Mouse (Mus musculus) heart, embryonic 16.5 days (tissue): Measurements from ENCODE around the gene Zswim3. TPM values are rescaled to one million over a fixed set of nuclear protein-coding genes. Genes with fewer than 3 reads are reported as not detected.

Experiments used
- ATAC-seq: fragments of 200-750 bp; cut with Nextera tagmentation; replicated peaks from 2 replicates; pipeline ENCODE4 v1.8.0; 2017; ENCODE audit warnings: moderate number of reproducible peaks; ENCODE audit not compliant: insufficient read depth, low FRiP score; ENCODE audit errors: extremely low read depth
- H3K27ac ChIP-seq: fragments of 300-500 bp; sonication (generic); 2 replicates; pipeline ENCODE4 v1.5.1; 2014; ENCODE audit warnings: mild to moderate bottlenecking, low read length, control low read depth, moderate library complexity
- H3K27me3 ChIP-seq: fragments of 300-500 bp; sonication (generic); 2 replicates; pipeline ENCODE4 v1.6.1; 2014; ENCODE audit warnings: low read length, mixed read lengths; ENCODE audit not compliant: control insufficient read depth, insufficient read depth
- H3K36me3 ChIP-seq: fragments of 300-500 bp; sonication (generic); 2 replicates; pipeline ENCODE4 v1.6.1; 2014; ENCODE audit not compliant: control insufficient read depth, insufficient read depth
- H3K4me1 ChIP-seq: fragments of 300-500 bp; sonication (generic); 2 replicates; pipeline ENCODE4 v1.6.1; 2014; ENCODE audit warnings: low read length, mixed read lengths; ENCODE audit not compliant: control insufficient read depth, insufficient read depth
- H3K4me2 ChIP-seq: fragments of 300-500 bp; sonication (generic); 2 replicates; pipeline ENCODE4 v1.6.1; 2014; ENCODE audit warnings: low read depth, mild to moderate bottlenecking, control low read depth, low read length
- H3K4me3 ChIP-seq: fragments of 300-500 bp; sonication (generic); 2 replicates; pipeline ENCODE4 v1.5.1; 2014; ENCODE audit warnings: mild to moderate bottlenecking, control low read depth, low read length
- H3K9ac ChIP-seq: fragments of 300-500 bp; sonication (generic); 2 replicates; pipeline ENCODE4 v1.6.1; 2014; ENCODE audit warnings: low read length, control low read depth
- H3K9me3 ChIP-seq: fragments of 300-500 bp; sonication (generic); replicated peaks from 2 replicates; pipeline ENCODE4 v1.6.1; 2016; ENCODE audit warnings: low read length; ENCODE audit not compliant: control insufficient read depth
- WGBS: fragments of 180-500 bp; shearing (Covaris S2); extraction: QIAGEN DNeasy Blood & Tissue Kit; methylation state at CpG from one replicate; pipeline ENCODE4 v1.1.7; 2014; 5-methylcytosine and 5-hydroxymethylcytosine counted together
- polyA plus RNA-seq: library from polyadenylated mRNA; unstranded; fragments of >200 nt; fragmentation: Nextera tagmentation; extraction: Ambion mirVana; gene quantifications from 2 replicates; pipeline ENCODE4 v1.2.1, GENCODE M21; 2015

The Zswim3 gene
- polyA plus RNA-seq, 1 experiment from 2014 or later: 6.4 TPM

GRCm38 (mm10) chr2:164827146-164827850, 22.4 kb downstream of the Zswim3 start:
- no peaks in the 10 kb centered on the region for H3K9me3 ChIP-seq
- no peaks in the 10 kb centered on the region for H3K27me3 ChIP-seq
- no peak overlapping the region for H3K9ac ChIP-seq
- no peak overlapping the region for H3K4me3 ChIP-seq
- H3K4me1 ChIP-seq: peaks cover 7% of the 10 kb centered on the region; the same call in 1 of the 2 replicates
- no peak overlapping the region for H3K27ac ChIP-seq
- 75% methylated on average over 16 of the region's 16 CpGs for WGBS
- ATAC-seq: no peak
- H3K36me3 ChIP-seq: peaks cover 25% of the 10 kb centered on the region
- H3K4me2 ChIP-seq: no peak overlapping the region

GRCm38 (mm10) chr2:164828437-164828836, 23.5 kb downstream of the Zswim3 start, which contains the start of gene Spata25:
TSS of gene Spata25 (minus strand) at chr2:164828537.
- no peaks in the 10 kb centered on the region for H3K27me3 ChIP-seq
- no peaks in the 10 kb centered on the region for H3K9me3 ChIP-seq
- peaks cover 25% of the 10 kb centered on the region for H3K36me3 ChIP-seq
- no peak for ATAC-seq
- no peak within 1 kb of the TSS for H3K27ac ChIP-seq
- H3K9ac ChIP-seq: no peak within 1 kb of the TSS
- no peak within 1 kb of the TSS for H3K4me3 ChIP-seq
- WGBS: 80% methylated on average over 6 of the region's 6 CpGs
- peaks cover 6% of the 10 kb centered on the region; the same call in 1 of the 2 replicates for H3K4me1 ChIP-seq
- H3K4me2 ChIP-seq: no peak within 1 kb of the TSS

- no peak overlapping the region for H3K4me2 ChIP-seq
- no peak for ATAC-seq
- no peaks in the 10 kb centered on the region for H3K27me3 ChIP-seq
- no peak overlapping the region for H3K4me3 ChIP-seq
- H3K4me1 ChIP-seq: peaks cover 3% of the 10 kb centered on the region
- WGBS: 97% methylated on average over 1 of the region's 1 CpGs
- H3K9me3 ChIP-seq: no peaks in the 10 kb centered on the region
- H3K9ac ChIP-seq: no peak overlapping the region
- H3K36me3 ChIP-seq: peaks cover 25% of the 10 kb centered on the region
- H3K27ac ChIP-seq: no peak overlapping the region
Observed at GRCm38 (mm10) chr2:164829090-164829489, 24.2 kb downstream of the Zswim3 start.

GRCm38 (mm10) chr2:164831029-164831428, 26.1 kb downstream of the Zswim3 start:
- Histone ChIP-seq H3K36me3 (peaks cover 15% of the 10 kb centered on the region), H3K27ac (no peak overlapping the region), H3K4me1 (peaks cover 15% of the 10 kb centered on the region), H3K4me3 (no peak overlapping the region), H3K27me3 (no peaks in the 10 kb centered on the region), H3K4me2 (no peak overlapping the region), H3K9ac (no peak overlapping the region), H3K9me3 (no peaks in the 10 kb centered on the region)
- WGBS: 82% methylated on average over 10 of the region's 10 CpGs
- ATAC-seq: no peak

- H3K9ac ChIP-seq: peak overlapping the region; percentile 89
- no peaks in the 10 kb centered on the region for H3K9me3 ChIP-seq
- peak overlapping the region; percentile 75 for H3K4me3 ChIP-seq
- ATAC-seq: no peak
- H3K4me2 ChIP-seq: peak overlapping the region; percentile 97
- WGBS: 55% methylated on average over 16 of the region's 16 CpGs
- peak overlapping the region; percentile 99 for H3K27ac ChIP-seq
- no peaks in the 10 kb centered on the region for H3K27me3 ChIP-seq
- peaks cover 18% of the 10 kb centered on the region for H3K36me3 ChIP-seq
- H3K4me1 ChIP-seq: peaks cover 15% of the 10 kb centered on the region
Observed at GRCm38 (mm10) chr2:164832032-164832747, 27.3 kb downstream of the Zswim3 start.

GRCm38 (mm10) chr2:164832748-164833301, 27.9 kb downstream of the Zswim3 start, which contains the start of gene Ctsa:
TSS of gene Ctsa (plus strand) at chr2:164832873.
- H3K4me3 ChIP-seq: peak within 1 kb of the TSS; percentile 75
- peaks cover 15% of the 10 kb centered on the region for H3K4me1 ChIP-seq
- peak; percentile 79 for ATAC-seq
- H3K27ac ChIP-seq: peak within 1 kb of the TSS; percentile 99
- peaks cover 18% of the 10 kb centered on the region for H3K36me3 ChIP-seq
- under 1% methylated on average over 35 of the region's 35 CpGs for WGBS
- H3K9me3 ChIP-seq: no peaks in the 10 kb centered on the region
- H3K27me3 ChIP-seq: no peaks in the 10 kb centered on the region
- H3K4me2 ChIP-seq: peak within 1 kb of the TSS; percentile 97
- peak within 1 kb of the TSS; percentile 89 for H3K9ac ChIP-seq

- H3K36me3 ChIP-seq: peaks cover 24% of the 10 kb centered on the region
- ATAC-seq: peak; percentile 91
- H3K9ac ChIP-seq: peak within 1 kb of the TSS; percentile 89
- peaks cover 15% of the 10 kb centered on the region for H3K4me1 ChIP-seq
- no peaks in the 10 kb centered on the region for H3K27me3 ChIP-seq
- peak within 1 kb of the TSS; percentile 75 for H3K4me3 ChIP-seq
- no peaks in the 10 kb centered on the region for H3K9me3 ChIP-seq
- H3K27ac ChIP-seq: peak within 1 kb of the TSS; percentile 99
- 0% methylated on average over 31 of the region's 31 CpGs for WGBS
- H3K4me2 ChIP-seq: peak within 1 kb of the TSS; percentile 97
Observed at GRCm38 (mm10) chr2:164833314-164833959, 28.5 kb downstream of the Zswim3 start, which contains the start of gene Neurl2. TSS of gene Neurl2 (minus strand) at chr2:164833456.

- H3K4me3 ChIP-seq: peak overlapping the region; percentile 75
- H3K9ac ChIP-seq: peak overlapping the region; percentile 89
- no peak for ATAC-seq
- 40% methylated on average over 8 of the region's 8 CpGs for WGBS
- peaks cover 35% of the 10 kb centered on the region for H3K36me3 ChIP-seq
- peak overlapping the region; percentile 99 for H3K27ac ChIP-seq
- no peaks in the 10 kb centered on the region for H3K9me3 ChIP-seq
- H3K4me2 ChIP-seq: peak overlapping the region; percentile 97
- H3K4me1 ChIP-seq: peaks cover 15% of the 10 kb centered on the region
- H3K27me3 ChIP-seq: no peaks in the 10 kb centered on the region
Observed at GRCm38 (mm10) chr2:164834531-164834930, 29.6 kb downstream of the Zswim3 start.
